Mouse (Mus musculus) olfactory bulb, adult 2 months (tissue): ENCODE measurements around the gene Cstb.

Source experiments
- CTCF ChIP-seq: fragments of 200-500 bp; IDR thresholded peaks from 2 replicates; pipeline ENCODE4 v1.5.1; 2012; ENCODE audit warnings: low read depth, mild to moderate bottlenecking, low read length, moderate library complexity; ENCODE audit not compliant: insufficient read depth
- POLR2A ChIP-seq: fragments of 200-500 bp; IDR thresholded peaks from 2 replicates; pipeline ENCODE4 v1.6.1; 2012; ENCODE audit warnings: mild to moderate bottlenecking, low read depth, low read length, moderate library complexity; ENCODE audit not compliant: insufficient read depth

GRCm38 (mm10) chr10:78392072-78392471 lies 33.4 kb upstream of the Cstb start:
- TF ChIP-seq POLR2A: no peak
- TF ChIP-seq CTCF: peak; percentile 87
